9 mouse cellular contexts compared by ENCODE assay signal in the genomic region with DNA sequence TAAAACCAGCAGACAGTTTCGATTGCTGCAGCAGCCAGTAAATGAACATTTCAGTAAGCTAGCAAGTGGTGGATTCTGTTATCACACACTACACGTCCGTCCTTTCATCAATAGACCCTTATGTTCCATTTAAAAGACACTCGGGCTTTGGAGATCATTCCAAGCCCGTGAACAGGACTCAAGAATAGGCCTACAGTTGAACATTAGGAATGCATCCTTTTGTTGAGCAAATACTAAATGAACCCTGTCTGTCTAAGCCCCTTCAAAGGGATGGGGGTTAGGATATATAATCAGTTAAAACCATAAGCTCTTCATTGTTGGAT. TPM values are rescaled to one million over a fixed set of nuclear protein-coding genes. Genes with fewer than 3 reads are reported as not detected.
DNase-seq lines count a peak whose midpoint lies in the region; ATAC-seq and TF ChIP-seq lines count a peak whose summit lies in the region.
"Had no signal": no experiment of that assay in that cellular context is flagged by ENCODE, and none has a peak within 500 bp of the region (broad histone marks: within the 10 kb centered on the region; RNA-seq: fewer than 3 reads in every experiment).

No protein-coding gene starts in this region.

- peak overlapping the region; percentile 42 for H3K4me3 ChIP-seq in lung, postnatal 0 days (ENCODE audit: low read depth, low read length)
- H3K4me3 ChIP-seq in forebrain, embryonic 12.5 days (replicated peaks): peak overlapping the region; percentile 56
- peak overlapping the region; percentile 58 for H3K4me3 ChIP-seq in limb, embryonic 14.5 days (replicated peaks; ENCODE audit: low read length)
- peak overlapping the region; percentile 52 for H3K4me3 ChIP-seq in stomach, embryonic 15.5 days (replicated peaks)

- DNase-seq in lung, postnatal 0 days (ENCODE audit: low spot score): no peak
- DNase-seq in lung, postnatal 25 days (ENCODE audit: low spot score): no peak
- no peak for DNase-seq in limb, embryonic 14.5 days (ENCODE audit: low spot score)
- no peak for DNase-seq in retina, postnatal 1 day
- DNase-seq: left cerebral cortex, postnatal 4 days had no signal

- WGBS in lung, postnatal 0 days: 10% methylated on average over 5 of the region's 5 CpGs
- WGBS in forebrain, embryonic 12.5 days: 4% methylated on average over 5 of the region's 5 CpGs
- WGBS in limb, embryonic 14.5 days: 11% methylated on average over 5 of the region's 5 CpGs
- WGBS in stomach, embryonic 15.5 days: 14% methylated on average over 5 of the region's 5 CpGs

- H3K4me1 ChIP-seq in lung, postnatal 0 days (ENCODE audit: insufficient read depth, low read depth, low read length): no peaks in the 10 kb centered on the region; the same call in 1 of the 2 replicates
- peaks cover 11% of the 10 kb centered on the region; the same call in 1 of the 2 replicates for H3K4me1 ChIP-seq in forebrain, embryonic 12.5 days
- H3K4me1 ChIP-seq in limb, embryonic 14.5 days (ENCODE audit: control insufficient read depth, insufficient read depth, low read length): peaks cover 20% of the 10 kb centered on the region; the same call in 1 of the 2 replicates
- H3K4me1 ChIP-seq in stomach, embryonic 15.5 days: peaks cover 4% of the 10 kb centered on the region; the same call in 1 of the 2 replicates

- no peak overlapping the region for H3K27ac ChIP-seq in lung, postnatal 0 days (ENCODE audit: low read length)
- no peak overlapping the region for H3K27ac ChIP-seq in forebrain, embryonic 12.5 days
- no peak overlapping the region for H3K27ac ChIP-seq in limb, embryonic 14.5 days (replicated peaks; ENCODE audit: low read depth, low read length)
- H3K27ac ChIP-seq in stomach, embryonic 15.5 days: no peak overlapping the region

- ATAC-seq in lung, postnatal 0 days: no peak
- ATAC-seq in forebrain, embryonic 12.5 days (ENCODE audit: low FRiP score): no peak
- ATAC-seq in limb, embryonic 14.5 days (ENCODE audit: low FRiP score, low read depth): no peak
- ATAC-seq in stomach, embryonic 15.5 days (ENCODE audit: insufficient read depth, low FRiP score, low read depth): no peak
- no peak for ATAC-seq in frontal cortex, adult (ENCODE audit: low TSS enrichment)

- TF ChIP-seq EP300 in lung, postnatal 0 days (IDR thresholded peaks at IDR 0.05): no peak

- H3K9me3 ChIP-seq in lung, postnatal 0 days (ENCODE audit: low read length): no peaks in the 10 kb centered on the region
- no peaks in the 10 kb centered on the region for H3K9me3 ChIP-seq in forebrain, embryonic 12.5 days
- no peaks in the 10 kb centered on the region for H3K9me3 ChIP-seq in limb, embryonic 14.5 days (ENCODE audit: control insufficient read depth, low read length)
- H3K9me3 ChIP-seq in stomach, embryonic 15.5 days: no peaks in the 10 kb centered on the region

- TF ChIP-seq POLR2A in limb, embryonic 14.5 days (IDR thresholded peaks at IDR 0.05; ENCODE audit: borderline replicate concordance, extremely low read depth, insufficient read depth, insufficient read length): no peak

- H3K36me3 ChIP-seq in lung, postnatal 0 days (ENCODE audit: insufficient read depth, low read length): no peaks in the 10 kb centered on the region
- no peaks in the 10 kb centered on the region for H3K36me3 ChIP-seq in forebrain, embryonic 12.5 days (replicated peaks)
- no peaks in the 10 kb centered on the region for H3K36me3 ChIP-seq in limb, embryonic 14.5 days (ENCODE audit: control insufficient read depth, insufficient read depth, low read length)
- no peaks in the 10 kb centered on the region for H3K36me3 ChIP-seq in stomach, embryonic 15.5 days

- no peak for TF ChIP-seq CTCF in lung, postnatal 0 days (IDR thresholded peaks at IDR 0.05)

- peak overlapping the region; percentile 54 for H3K4me2 ChIP-seq in lung, postnatal 0 days (replicated peaks; ENCODE audit: low read depth, low read length)
- H3K4me2 ChIP-seq in forebrain, embryonic 12.5 days: peak overlapping the region; percentile 79
- peak overlapping the region; percentile 69 for H3K4me2 ChIP-seq in limb, embryonic 14.5 days (replicated peaks; ENCODE audit: low read depth, low read length, severe bottlenecking)
- peak overlapping the region; percentile 80 for H3K4me2 ChIP-seq in stomach, embryonic 15.5 days

- no peak overlapping the region for H3K9ac ChIP-seq in lung, postnatal 0 days (replicated peaks; ENCODE audit: low read depth)
- no peak overlapping the region for H3K9ac ChIP-seq in forebrain, embryonic 12.5 days
- H3K9ac ChIP-seq in limb, embryonic 14.5 days (ENCODE audit: low read depth, low read length, severe bottlenecking): peak overlapping the region; percentile 38; the same call in 1 of the 2 replicates
- no peak overlapping the region for H3K9ac ChIP-seq in stomach, embryonic 15.5 days

- peaks cover 52% of the 10 kb centered on the region for H3K27me3 ChIP-seq in lung, postnatal 0 days (replicated peaks; ENCODE audit: insufficient read depth, low read length)
- peaks cover 80% of the 10 kb centered on the region for H3K27me3 ChIP-seq in forebrain, embryonic 12.5 days
- H3K27me3 ChIP-seq in limb, embryonic 14.5 days (ENCODE audit: control insufficient read depth, insufficient read depth, low read length): peaks cover 67% of the 10 kb centered on the region
- peaks cover 60% of the 10 kb centered on the region for H3K27me3 ChIP-seq in stomach, embryonic 15.5 days (replicated peaks)

RNA-seq across cellular contexts. Expression of gene Tfap2a, which starts 14.6 kb away (rescaled TPM):
- polyA plus RNA-seq in lung, postnatal 0 days (2015; fragmentation: Nextera tagmentation; extraction: Ambion mirVana): 0.05 and 0.16 TPM in 2 replicates
- polyA plus RNA-seq in forebrain, embryonic 12.5 days (2016; fragmentation: Nextera tagmentation; extraction: Ambion mirVana): 1.6 and 2.0 TPM in 2 replicates
- 21.5 and 23.9 TPM in 2 replicates for polyA plus RNA-seq in limb, embryonic 14.5 days (2012; rRNA removed)
- polyA plus RNA-seq in limb, embryonic 14.5 days (2014; fragmentation: Nextera tagmentation; extraction: Ambion mirVana): 9.6 and 12.8 TPM in 2 replicates
- 0.80 and 1.0 TPM in 2 replicates for polyA plus RNA-seq in stomach, embryonic 15.5 days (2015; fragmentation: Nextera tagmentation; extraction: Ambion mirVana)
- polyA plus RNA-seq: activated CD4-positive, CD25-positive, alpha-beta regulatory T cell, adult 4 months had no signal
